Mouse (Mus musculus) gastrocnemius, adult 18-20 months (tissue): ENCODE measurements around the gene Tnrc18. TPM values are rescaled to one million over a fixed set of nuclear protein-coding genes. Genes with fewer than 3 reads are reported as not detected.

Experiments
- DNase-seq: peaks from one replicate; pipeline ENCODE4 v3.0.0; 2021; ENCODE audit warnings: low spot score
- total RNA-seq, 2 experiments: library from RNA; stranded (reverse); gene quantifications; 2 replicates each; pipeline ENCODE4 v1.2.3; 2021

The Tnrc18 gene
- total RNA-seq, 2 experiments from 2014 or later, result 29.0 to 40.6 TPM

DNA sequence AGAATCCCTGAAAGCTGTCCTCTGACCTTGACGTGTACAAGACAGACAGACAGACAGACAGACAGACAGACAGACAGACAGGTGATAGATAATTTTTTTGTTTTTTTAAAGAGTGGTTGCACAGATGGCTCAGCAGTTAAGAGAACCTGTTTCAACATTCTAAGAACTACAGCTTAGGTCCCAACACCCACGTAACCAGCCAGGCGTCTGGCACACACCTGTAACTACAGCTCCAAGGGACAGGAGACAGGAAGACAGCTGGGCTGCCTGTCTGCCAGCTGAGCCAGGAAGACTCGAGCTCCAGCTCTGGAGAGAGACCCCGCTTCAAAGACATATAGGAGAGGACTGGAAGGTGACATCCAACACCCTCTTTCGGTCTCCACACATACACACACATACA, 38.6 kb downstream of the Tnrc18 start:
- DNase-seq, result no peak

DNA sequence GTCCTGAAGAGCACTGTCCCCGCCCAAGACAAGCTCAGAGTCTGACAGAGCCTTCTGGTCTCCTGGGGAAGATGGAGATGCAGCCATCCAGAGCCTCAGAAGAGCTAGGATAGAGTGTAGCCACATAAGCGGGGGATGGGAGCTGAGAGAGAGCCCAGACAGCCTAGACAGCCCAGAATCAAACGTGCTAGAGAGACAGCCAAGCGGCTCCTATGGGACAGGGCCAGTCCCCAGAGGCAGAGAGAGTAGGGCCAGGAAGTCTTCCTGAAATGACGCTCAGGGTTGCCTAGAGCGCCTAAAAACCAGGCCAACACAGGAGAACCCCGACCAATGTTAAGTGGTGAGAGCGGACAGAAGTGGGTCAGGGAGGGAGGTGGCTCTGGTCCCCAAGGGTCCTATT, 39.3 kb downstream of the Tnrc18 start:
- DNase-seq, result peak; percentile 26

DNA sequence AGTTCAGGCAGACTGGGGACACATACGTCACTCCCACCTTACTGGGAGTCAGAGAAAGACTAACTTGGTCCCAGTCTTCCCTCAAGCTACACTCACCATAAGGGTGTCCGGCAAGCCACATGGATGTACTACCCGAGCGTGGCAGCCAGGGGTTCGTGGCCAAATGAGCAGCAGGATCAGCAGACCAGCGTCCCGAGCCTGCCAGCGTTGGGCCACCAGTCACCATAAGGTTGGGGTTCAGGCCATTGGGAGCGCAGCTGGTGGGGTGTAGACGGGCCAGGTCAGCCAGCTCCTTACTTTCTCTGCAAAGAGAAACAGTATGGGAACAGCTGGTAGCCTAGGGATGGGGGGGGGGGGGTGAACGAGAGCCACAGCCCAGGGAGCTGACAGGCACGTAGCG, 41.4 kb downstream of the Tnrc18 start:
- no peak for DNase-seq

DNA sequence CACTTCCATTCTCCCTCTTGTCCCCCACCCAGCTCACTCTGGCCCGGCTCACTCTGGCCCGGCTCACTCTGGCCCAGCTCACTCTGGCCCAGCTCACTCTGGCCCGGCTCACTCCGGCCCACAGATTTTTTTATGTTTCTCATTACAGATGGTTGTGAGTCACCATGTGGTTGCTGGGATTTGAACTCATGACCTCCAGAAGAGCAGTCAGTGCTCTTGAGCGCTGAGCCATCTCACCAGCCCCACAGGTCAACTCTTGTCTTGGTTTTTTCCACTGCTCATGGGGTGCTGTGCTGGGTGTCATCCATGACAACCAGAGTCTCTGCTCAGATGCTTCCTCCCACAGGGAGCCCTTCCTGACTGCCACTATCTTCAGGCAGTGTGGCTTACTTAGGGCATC, 42.7 kb downstream of the Tnrc18 start:
- DNase-seq, result no peak

DNA sequence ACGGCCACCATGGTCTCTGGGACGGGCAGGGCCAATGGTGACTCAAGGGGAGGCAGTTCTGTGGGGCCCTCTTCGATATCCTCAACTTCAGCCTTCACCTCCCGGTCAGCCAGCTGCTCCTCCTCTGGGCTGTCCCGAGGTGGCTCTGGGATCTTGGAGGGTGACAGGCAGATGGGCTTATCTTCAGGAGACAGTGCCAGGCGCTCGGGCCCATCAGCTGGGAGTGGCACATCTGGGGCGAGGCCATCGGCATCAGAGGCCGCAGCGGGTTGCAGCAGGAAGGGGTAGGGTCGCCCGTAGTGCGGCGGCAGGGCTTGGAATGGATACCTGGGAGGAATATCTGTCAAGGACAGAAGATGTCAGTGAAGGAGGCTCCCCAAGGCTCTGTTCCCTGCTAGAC, 45.5 kb downstream of the Tnrc18 start:
- DNase-seq, result no peak

DNA sequence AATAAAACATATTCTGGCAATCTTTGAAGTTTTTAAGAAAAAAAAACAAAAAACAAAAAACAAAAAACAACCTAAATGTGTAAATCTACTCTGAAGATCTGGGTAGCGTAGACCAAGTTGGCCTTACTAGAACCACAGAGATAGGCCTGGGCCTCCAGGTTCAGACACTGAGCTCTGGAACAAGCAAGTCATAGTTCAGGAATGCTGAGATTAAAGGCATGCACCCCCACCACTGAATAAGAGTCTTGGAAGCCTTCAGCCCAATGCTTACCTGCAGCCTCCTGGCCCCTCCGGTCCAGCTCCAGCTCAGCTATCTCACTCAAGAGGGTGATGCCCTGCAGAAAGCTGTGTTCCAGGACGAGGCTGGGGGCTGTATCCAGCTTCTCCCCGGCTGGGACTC, 46.4 kb downstream of the Tnrc18 start:
- DNase-seq, result no peak

DNA sequence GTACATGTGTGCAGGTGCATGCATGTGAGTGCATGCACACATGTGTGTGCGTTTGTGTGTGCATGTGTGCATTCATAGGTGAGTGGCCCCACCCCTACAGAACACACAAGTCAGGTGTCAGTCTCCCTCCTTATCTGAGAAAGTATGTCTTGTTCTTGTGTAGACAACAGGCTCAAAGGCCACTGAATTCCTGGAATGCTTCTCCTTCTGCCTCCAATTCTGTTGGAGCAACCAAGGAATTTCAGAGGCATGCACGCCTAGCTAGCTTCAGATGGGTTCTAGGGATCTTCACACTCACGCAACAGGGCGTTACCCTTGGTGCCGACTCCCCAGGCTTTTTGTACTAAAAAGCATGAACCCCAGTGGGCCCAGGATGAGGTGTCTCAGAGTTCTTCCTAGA, 47.8 kb downstream of the Tnrc18 start:
- DNase-seq, result no peak

DNA sequence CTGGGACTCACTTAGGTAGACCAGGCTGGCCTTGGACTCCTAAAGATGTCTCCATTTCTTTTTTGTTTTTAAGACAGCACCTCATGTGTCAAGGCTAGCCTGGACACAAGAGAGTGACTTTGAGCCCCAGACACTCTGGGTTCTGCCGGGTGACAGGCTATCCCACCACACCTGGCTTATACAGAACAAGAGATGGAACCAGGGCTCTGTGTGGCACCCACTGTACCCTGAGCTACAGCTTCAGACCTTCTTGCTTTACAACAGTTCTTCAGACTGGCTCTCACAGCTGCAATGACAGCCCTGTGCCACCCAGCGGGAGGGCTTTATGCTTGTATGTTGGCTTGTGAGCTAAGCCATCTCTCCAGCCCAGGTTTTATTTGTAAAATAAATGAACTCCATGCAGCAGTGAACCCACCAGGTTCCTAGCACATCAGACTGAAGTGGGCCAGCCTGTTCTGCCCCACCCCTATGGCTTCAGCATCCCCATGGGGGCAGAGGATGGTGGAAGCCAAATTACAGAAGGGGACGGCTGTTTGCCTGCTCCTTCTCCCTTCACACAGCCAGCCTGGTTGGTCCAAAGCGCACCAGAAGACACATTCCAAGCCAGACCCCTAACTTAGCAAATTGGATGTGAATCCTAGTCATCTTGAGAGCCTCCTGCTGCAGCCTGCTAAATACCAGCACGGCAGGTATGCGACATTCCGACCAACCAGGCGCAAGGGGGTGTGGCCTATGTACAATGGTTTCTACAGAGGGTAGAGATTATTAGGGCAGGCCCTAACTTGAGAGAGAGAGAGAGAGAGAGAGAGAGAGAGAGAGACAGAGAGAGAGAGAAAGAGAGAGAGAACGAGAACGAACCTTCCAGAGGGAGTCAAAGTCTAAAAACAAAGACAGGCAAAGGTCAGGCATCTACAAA, 48.9 kb downstream of the Tnrc18 start:
- no peak for DNase-seq

DNA sequence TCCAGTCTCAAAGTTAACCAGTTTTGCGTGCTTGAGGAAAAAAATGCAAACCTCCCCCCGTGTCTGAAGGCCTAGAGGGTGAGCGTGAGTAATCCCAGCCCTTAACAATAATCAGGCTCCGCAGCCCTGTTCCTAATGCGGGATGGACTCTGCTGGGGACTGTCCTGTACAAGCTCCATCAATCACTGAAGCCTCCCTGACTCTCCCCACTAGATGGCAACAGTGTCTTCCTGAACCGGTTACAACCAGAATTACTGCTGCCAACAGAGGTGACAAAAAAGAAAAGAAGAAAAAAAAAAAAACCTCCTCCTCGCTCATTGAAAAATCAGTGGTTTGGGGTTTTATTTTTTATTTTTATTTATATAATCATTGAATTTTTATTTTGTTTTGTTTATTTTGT, 49.5 kb downstream of the Tnrc18 start:
- DNase-seq, result peak; percentile 83

DNA sequence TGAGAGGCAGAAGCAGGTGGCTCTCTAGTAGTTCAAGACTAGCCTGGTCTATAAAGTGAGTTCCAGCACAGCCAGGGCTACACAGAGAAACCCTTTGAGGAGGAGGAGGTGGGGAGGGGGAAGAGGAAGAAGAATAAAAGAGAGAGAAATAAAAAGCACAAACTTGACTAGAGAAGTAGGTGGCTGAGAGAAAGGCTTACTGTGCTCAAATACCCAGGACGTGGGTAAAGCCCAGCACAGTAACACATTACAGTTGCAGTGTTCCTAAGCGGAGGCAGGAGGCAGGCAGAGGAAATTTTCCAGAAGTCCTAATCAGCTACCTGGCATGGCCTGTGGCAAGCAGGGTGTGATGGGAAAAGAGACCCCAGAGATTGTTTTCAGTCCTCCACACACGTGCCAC, 50.8 kb downstream of the Tnrc18 start:
- no peak for DNase-seq

DNA sequence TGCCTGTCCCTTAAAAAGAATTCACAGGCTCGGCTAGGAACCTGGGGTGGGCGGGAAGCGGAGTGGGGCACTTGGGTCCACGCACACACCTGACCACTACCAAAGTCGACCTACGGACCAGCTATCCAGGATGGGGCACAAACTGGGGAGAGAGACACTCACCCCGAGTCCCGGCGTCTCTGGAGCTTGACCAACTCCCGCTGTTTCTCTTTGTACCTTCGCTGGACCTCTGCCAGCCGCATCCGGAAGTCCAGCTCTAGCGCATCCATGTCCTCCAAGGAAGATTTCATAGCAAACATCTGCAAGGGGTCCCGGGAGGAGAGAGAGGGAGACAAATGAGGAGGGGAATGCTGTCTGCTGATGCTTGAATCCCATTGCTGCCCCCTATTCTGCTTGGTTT, 52.6 kb downstream of the Tnrc18 start:
- DNase-seq, result no peak

DNA sequence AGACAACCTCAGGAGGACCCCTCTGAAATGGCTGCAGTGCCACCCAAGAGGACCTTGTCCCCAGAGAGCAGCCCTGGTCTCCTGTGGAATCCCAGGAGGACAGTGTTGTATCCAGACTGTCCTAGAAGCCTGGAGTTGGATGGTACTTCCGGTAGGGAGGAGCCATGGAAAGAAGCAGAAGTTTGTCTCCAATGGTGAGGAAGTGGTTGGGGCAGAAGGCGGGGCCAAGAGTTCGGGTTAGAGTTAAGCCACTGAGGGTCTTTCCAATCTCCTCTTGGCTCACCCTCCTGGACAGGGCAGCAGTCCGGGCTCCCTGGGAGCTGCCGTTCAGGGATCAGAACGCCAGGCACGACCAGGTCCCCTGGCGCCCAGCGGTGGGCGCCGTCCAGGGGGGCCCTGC, 53.2 kb downstream of the Tnrc18 start:
- DNase-seq, result no peak

DNA sequence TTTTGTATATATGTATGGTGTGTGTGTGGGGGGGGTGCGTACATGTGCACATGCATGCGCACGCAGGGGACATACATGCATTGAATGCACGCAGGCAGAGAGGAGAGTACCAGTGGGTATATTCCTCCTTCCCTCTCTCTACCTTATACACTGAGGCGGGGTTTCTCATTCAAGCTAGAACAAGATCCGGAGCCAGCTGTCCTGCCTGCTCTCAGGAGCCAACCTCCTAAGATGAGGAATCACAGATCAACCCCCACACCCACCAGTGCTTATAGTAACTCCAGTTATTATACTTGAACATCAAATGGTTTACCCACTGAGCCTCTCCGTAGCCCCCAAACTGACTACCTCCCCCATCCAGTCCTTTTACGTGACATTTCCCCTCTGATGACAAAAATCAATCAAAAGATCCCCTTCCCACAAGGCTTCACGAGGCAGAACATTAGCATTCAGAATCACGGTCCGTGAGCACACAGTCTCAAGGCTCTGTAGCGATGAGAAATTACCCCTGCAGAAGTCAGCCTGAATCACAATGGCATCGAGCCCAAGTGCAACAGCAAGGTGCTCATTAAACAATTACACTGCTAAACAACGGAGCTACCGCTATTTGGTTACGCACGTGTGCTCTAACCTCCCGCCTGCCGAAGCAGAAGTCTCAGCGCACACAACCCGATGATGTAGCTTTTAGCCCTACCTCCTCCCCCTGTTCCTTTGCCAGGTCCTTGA, 55.2 kb downstream of the Tnrc18 start:
- no peak for DNase-seq

DNA sequence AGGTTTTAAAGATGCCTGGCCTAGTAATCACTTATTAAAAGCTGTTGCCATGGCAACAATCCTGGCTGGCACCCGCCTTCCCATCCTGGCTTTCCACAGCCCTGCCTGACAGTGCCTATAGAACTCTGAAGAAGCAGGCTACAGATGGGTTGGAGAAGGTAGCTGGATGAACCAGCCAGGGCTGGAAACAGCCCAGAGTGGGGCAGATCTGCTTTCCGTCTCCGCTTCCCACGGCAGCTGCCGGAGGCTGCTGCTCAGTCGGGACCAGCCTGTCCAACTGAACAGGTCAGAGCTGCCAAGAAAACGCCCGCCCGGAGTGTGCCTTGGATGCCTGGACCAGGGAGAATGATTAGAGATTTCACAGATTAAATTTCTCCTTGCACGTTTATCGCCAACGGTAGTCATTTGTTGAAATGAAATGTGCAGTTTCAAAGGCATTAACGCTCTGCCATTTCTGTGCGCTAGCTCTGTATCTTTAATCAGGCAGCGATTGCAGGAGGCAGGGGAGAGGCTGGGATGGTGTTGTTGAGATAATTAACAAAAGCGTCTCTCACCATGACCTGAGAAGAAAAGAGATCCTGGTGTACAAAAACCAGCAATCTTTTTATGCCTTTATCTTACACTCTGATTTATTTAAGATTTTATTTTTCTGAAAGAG, 56.0 kb downstream of the Tnrc18 start:
- DNase-seq, result peak; percentile 28

DNA sequence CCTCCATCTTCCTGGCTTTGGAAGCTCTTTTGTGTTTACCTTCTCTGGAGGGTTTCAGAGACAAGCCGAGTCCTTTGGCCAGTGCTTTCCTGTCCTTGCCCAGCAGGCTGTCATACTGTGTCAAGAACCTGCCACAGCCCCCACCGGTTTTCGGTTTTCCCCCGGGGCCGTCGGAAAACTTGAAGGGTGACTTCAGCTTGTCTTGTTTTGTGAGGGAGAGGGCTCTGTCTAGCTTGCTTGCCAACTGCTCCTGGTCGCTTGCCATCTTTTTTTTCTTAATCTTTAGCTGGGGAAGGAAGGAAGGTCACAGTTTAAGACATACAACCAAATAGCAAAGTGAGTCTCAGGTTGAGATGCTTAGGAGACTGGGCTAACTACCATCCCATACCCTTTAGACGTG, 57.7 kb downstream of the Tnrc18 start:
- DNase-seq, result no peak

DNA sequence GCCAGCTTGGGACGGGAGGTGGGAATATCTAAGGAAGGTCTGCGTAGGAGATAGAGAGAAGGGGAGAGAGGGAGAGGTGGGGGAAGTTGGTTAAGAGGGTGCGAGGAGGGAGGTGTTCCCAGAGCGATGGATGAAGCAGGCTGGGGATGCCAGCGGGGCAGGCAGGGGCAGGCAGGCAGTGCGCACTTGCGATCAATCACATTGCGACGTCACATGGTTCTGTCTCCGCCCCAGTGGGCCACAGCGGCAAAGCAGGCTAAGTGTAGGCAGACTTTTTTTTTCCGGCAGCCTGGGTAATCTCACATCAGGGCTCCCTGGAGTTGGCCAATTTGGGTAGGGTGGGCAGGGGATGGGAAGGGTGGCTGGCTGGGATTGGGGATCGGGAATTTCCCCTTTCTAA, 65.2 kb downstream of the Tnrc18 start:
- no peak for DNase-seq

DNA sequence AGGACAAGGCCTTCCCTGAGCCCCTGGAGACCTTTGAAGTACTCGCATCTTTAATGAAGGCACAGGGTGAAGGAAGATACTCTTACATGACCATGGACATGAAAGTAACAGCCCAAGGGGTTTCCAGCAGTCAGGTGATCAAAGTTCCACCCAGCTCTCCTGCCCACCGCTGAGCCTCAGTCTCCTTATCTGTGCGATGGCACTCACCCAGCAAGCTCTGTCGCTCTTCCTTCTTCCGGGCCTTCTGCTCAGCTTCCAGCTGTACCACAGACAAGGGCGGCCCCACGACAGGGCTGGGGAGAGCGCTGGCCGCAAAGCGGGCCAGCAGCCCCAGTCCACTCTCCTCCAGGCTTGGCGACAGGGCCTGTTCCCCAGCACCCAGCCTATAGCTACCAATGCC, 67.3 kb downstream of the Tnrc18 start:
- DNase-seq, result no peak

DNA sequence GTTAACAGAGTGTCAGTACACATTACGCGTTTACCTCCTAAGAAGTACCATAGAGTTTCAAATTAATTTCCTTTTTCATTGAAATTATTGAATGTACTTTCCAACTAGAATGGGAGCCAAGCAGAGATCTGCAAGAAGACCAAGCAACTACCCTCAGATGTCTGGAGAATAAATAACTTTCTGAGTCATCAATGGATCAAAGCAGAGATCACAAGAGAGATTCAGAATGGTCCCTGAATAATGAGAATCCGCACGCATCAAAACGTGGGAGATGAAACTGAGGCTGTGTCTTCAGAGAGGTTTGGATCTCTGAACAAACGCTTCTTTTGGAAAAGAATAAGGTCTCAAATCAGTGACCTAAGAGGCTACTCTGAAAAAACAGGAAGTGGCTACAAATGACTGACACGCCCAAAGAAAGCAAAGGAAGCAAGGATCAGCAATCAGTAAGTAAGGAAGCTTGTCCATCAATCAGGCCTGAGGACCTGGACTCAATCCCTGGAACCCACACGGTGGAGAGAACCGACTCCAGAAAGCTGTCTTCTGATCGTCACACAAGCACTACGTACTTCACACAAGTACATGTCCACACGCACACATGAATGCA, 70.3 kb downstream of the Tnrc18 start:
- no peak for DNase-seq

DNA sequence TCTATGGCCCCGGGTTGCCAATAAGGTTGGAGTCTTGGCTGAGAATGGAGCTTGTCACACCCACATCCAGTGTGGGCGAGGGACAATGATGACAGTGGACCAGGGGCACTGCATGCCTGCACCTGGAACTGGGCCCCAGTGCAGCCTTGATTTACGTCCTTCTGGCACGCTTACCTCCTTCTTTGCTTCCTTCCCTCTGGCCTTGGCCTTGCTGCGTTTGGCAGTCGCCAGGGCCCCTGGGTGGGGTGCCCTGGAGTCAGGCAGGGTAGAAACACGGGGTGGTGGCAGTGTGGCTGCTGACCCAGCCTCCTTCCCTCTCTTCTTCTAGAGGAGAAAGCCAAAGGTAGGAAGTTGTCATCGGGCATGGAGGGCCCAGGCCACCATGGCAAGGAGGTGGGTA, 77.5 kb downstream of the Tnrc18 start:
- no peak for DNase-seq

DNA sequence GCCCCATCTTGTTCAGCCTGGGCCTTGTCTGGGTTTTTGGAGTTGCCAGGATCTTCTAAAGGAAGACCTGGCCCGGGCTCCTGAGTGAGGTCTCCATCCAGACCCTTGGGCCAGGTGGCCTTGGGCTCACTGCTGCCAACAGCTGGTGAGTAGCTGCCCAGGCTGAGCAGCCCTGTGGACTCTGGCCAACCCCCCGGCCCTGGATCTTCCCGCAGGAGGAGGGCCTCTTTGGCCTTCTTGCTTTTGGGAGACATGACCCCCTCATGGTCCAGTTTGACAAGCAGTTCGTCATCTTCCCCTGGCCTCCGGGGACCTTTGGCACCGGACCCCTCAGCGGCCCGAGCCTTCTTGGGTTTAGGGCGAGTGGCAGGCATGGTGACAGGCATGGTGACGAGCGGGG, 85.5 kb downstream of the Tnrc18 start:
- no peak for DNase-seq

DNA sequence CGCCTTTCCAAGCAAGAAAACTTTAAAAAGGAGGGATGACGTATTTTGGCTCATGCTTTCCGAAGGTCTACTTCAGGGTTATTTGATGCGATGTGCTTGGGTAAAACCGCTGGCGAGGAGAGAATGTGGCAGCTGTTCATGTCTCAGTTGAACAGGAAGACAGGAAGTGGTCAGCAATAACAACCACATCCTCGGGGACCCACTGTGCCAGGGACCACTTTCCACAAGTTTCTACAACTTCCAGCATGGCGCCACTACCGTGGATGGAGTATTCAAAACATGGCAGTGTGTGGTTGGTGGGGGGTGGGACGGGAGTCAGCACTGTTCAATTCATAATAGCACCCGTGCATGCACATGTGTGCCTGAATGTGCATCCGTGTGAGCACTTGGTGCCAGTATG, 87.2 kb downstream of the Tnrc18 start:
- DNase-seq, result no peak

DNA sequence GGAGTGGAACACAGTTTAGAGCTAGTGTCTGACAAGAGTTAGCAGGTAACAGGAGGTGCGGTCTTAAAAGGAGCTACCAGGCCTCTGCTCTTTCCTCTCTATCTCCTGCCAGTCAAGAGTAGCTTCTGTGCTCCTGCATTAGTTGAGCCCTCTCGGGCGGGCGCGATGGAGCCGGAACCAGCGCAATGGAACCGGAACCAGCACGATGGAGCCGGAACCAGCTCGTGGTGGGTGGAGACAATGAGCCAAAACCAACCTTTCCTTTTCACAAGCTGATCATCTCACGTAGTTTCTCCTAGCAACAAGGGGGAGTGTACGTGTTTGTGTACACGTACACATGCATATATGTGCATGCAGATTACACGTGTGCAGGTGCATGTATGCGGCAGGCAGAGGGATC, 89.2 kb downstream of the Tnrc18 start:
- DNase-seq, result no peak
